In the genomic region with DNA sequence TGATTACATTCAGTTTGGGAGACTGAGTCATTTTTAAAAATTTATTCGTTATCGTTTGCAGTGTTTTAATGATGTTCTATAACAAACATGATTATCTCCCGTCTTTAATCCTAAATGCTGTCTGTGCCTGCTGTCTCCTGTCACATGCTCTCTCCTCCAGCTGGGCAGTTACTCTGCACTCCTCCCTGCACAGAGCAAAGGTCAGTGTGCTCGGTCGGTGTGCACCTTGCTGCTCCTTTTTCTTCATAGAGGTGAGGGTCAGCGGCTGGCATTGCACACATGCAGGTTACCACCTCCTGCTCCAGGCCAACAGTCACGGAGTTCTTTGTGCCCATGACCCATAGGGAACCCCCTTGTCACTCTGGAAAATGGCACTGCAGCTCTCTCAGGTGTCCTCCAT, we compare ENCODE assay signal across 19 mouse cellular contexts.
"Had no signal": no experiment of that assay in that cellular context is flagged by ENCODE, and none has a peak within 500 bp of the region (broad histone marks: within the 10 kb centered on the region; RNA-seq: fewer than 3 reads in every experiment).

No protein-coding gene starts in this region.

- H3K4me2 ChIP-seq: hindbrain, embryonic 13.5 days; intestine, embryonic 15.5 days; limb, embryonic 12.5 days; limb, embryonic 15.5 days; lung, embryonic 14.5 days; midbrain, embryonic 12.5 days; midbrain, embryonic 15.5 days; neural tube, embryonic 12.5 days; neural tube, embryonic 15.5 days had no signal

- H3K9ac ChIP-seq: hindbrain, embryonic 13.5 days; intestine, embryonic 15.5 days; limb, embryonic 12.5 days; limb, embryonic 15.5 days; lung, embryonic 14.5 days; midbrain, embryonic 12.5 days; midbrain, embryonic 15.5 days; neural tube, embryonic 12.5 days; neural tube, embryonic 15.5 days had no signal

- H3K4me3 ChIP-seq: hindbrain, embryonic 13.5 days; intestine, embryonic 15.5 days; limb, embryonic 12.5 days; limb, embryonic 15.5 days; midbrain, embryonic 12.5 days; midbrain, embryonic 15.5 days; neural tube, embryonic 12.5 days; neural tube, embryonic 15.5 days had no signal

- H3K27me3 ChIP-seq: hindbrain, embryonic 13.5 days; intestine, embryonic 15.5 days; limb, embryonic 12.5 days; limb, embryonic 15.5 days; midbrain, embryonic 12.5 days; midbrain, embryonic 15.5 days; neural tube, embryonic 12.5 days; neural tube, embryonic 15.5 days had no signal

- H3K4me1 ChIP-seq: hindbrain, embryonic 13.5 days; intestine, embryonic 15.5 days; limb, embryonic 12.5 days; limb, embryonic 15.5 days; midbrain, embryonic 12.5 days; midbrain, embryonic 15.5 days; neural tube, embryonic 12.5 days; neural tube, embryonic 15.5 days had no signal

- H3K27ac ChIP-seq: hindbrain, embryonic 13.5 days; intestine, embryonic 15.5 days; limb, embryonic 12.5 days; limb, embryonic 15.5 days; midbrain, embryonic 12.5 days; midbrain, embryonic 15.5 days; neural tube, embryonic 12.5 days; neural tube, embryonic 15.5 days; stomach, postnatal 0 days had no signal

- H3K36me3 ChIP-seq: hindbrain, embryonic 13.5 days; intestine, embryonic 15.5 days; limb, embryonic 12.5 days; limb, embryonic 15.5 days; midbrain, embryonic 12.5 days; midbrain, embryonic 15.5 days; neural tube, embryonic 12.5 days; neural tube, embryonic 15.5 days had no signal

- DNase-seq: left cerebral cortex, postnatal 4 days; lung, embryonic 14.5 days; right cerebral cortex, adult 18-20 months; right cerebral cortex, postnatal 14 days; right cerebral cortex, postnatal 4 days; thymus, adult 2 months; thymus, postnatal 14 days; thymus, postnatal 4 days had no signal

- H3K9me3 ChIP-seq: hindbrain, embryonic 13.5 days; intestine, embryonic 15.5 days; limb, embryonic 12.5 days; limb, embryonic 15.5 days; midbrain, embryonic 12.5 days; midbrain, embryonic 15.5 days; neural tube, embryonic 12.5 days; neural tube, embryonic 15.5 days had no signal

- ATAC-seq: hindbrain, embryonic 16.5 days; intestine, embryonic 15.5 days; lung, postnatal 0 days; midbrain, embryonic 15.5 days had no signal
